Mouse (Mus musculus) cortical plate, adult 2 months (tissue): ENCODE measurements at regions not wholly inside any gene's neighbourhood (a gene's known extent, or its start where the extent isn't known, plus 50 kb on each side); places are given as distances from the start of the nearest gene placed in this dataset.

Experiments used
- CTCF ChIP-seq: fragments of 200-500 bp; IDR thresholded peaks from 2 replicates; pipeline ENCODE4 v1.5.1; 2011; ENCODE audit warnings: mild to moderate bottlenecking, control low read depth, low read length; ENCODE audit not compliant: insufficient read depth; ENCODE audit errors: extremely low read depth
- POLR2A ChIP-seq: fragments of 200-500 bp; IDR thresholded peaks from 2 replicates; pipeline ENCODE4 v1.6.1; 2011; ENCODE audit warnings: mild to moderate bottlenecking, low read length, control low read depth; ENCODE audit not compliant: insufficient read depth; ENCODE audit errors: extremely low read depth

DNA sequence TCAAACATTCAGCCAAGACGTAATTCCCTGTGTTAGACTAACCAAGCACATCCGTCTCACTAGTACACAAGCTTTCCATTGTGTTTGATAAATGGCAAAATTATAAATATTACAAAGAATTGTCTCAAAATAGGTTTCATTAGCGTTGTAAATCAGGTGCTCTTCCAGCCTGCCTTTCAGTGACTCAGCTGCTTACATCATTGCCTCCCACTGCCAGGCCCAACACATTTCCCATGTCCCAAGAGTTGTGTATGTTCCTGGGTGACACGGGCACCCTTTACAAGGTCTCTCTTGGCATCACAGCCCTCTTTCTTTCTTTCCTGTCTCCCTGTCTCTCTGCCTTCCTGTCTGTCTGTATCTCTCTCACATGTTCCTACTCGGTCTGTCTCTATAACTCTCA, 189.5 kb upstream of the Afdn start:
- TF ChIP-seq CTCF (no peak), POLR2A (no peak)
